Mouse (Mus musculus) limb, embryonic 12.5 days (tissue): ENCODE measurements around the gene Kcnh3. TPM values are rescaled to one million over a fixed set of nuclear protein-coding genes. Genes with fewer than 3 reads are reported as not detected.

Experiments
- ATAC-seq: fragments of 200-750 bp; cut with Nextera tagmentation; 2 replicates; pipeline ENCODE4 v1.8.0; 2017; ENCODE audit warnings: low read depth, moderate TSS enrichment; ENCODE audit not compliant: insufficient number of reproducible peaks, insufficient read depth, low FRiP score, low TSS enrichment
- H3K27ac ChIP-seq: fragments of 300-500 bp; sonication (generic); 2 replicates; pipeline ENCODE4 v1.5.1; 2016; ENCODE audit warnings: mild to moderate bottlenecking, moderate library complexity
- H3K27me3 ChIP-seq: fragments of 300-500 bp; sonication (generic); 2 replicates; pipeline ENCODE4 v1.6.1; 2016; ENCODE audit warnings: mild to moderate bottlenecking, moderate library complexity
- H3K36me3 ChIP-seq: fragments of 300-500 bp; sonication (generic); 2 replicates; pipeline ENCODE4 v1.6.1; 2016; ENCODE audit warnings: mild to moderate bottlenecking, moderate library complexity
- H3K4me1 ChIP-seq: fragments of 300-500 bp; sonication (generic); replicated peaks from 2 replicates; pipeline ENCODE4 v1.6.1; 2016
- H3K4me2 ChIP-seq: fragments of 300-500 bp; sonication (generic); 2 replicates; pipeline ENCODE4 v1.6.1; 2016; ENCODE audit warnings: mild to moderate bottlenecking, moderate library complexity
- H3K4me3 ChIP-seq: fragments of 300-500 bp; sonication (generic); replicated peaks from 2 replicates; pipeline ENCODE4 v1.5.1; 2016; ENCODE audit warnings: mild to moderate bottlenecking
- H3K9ac ChIP-seq: fragments of 300-500 bp; sonication (generic); replicated peaks from 2 replicates; pipeline ENCODE4 v1.6.1; 2016; ENCODE audit warnings: mild to moderate bottlenecking, moderate library complexity
- H3K9me3 ChIP-seq: fragments of 300-500 bp; sonication (generic); 2 replicates; pipeline ENCODE4 v1.6.1; 2016; ENCODE audit warnings: mild to moderate bottlenecking, moderate library complexity
- WGBS: fragments of 180-500 bp; shearing (Covaris S2); methylation state at CpG from one replicate; pipeline ENCODE4 v1.1.7; 2016; 5-methylcytosine and 5-hydroxymethylcytosine counted together
- polyA plus RNA-seq: library from polyadenylated mRNA; unstranded; fragments of >200 nt; fragmentation: Nextera tagmentation; extraction: Ambion mirVana; gene quantifications from 2 replicates; pipeline ENCODE4 v1.2.1, GENCODE M21; 2016

The Kcnh3 gene
- polyA plus RNA-seq, 1 experiment from 2014 or later: 0.24 TPM

DNA sequence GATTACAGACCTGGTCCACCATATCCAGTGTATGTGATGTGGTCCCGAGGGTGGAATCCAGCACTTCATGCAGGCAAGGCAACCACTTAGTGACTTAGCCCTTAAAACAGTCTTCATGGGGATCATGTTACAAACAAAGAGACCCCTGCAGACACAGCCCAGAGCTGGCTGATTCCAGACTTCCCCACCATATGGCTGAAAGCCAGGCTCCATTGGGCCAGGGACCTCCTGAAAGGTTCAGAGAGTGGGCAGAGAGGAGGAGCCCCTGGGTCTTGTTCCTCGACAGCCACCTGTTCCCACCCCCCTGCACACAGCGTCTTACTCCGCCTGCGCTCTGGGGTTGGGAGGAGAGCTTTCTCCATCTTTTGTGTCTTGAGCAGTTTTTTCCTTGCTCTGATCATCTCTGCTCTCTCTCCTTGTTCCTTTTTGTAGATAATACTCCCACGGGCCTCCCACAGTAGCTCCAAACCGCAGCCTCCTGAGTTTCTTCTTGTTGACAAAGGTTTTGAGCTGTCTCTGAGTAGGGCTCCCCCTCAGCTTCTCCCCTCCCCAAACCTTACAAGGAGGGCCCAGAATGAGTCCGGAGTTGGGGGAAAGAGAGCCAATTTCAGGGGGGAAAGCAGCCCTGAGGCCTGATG, 3.2 kb upstream of the Kcnh3 start:
- peak; percentile 85 for ATAC-seq
- no peaks in the 10 kb centered on the region for H3K9me3 ChIP-seq
- H3K4me3 ChIP-seq: 0 out of 2 replicates have a peak overlapping the region, but pooled peaks have one; percentile 1
- H3K36me3 ChIP-seq: no peaks in the 10 kb centered on the region
- H3K9ac ChIP-seq: no peak overlapping the region
- peaks cover 68% of the 10 kb centered on the region for H3K27me3 ChIP-seq
- H3K27ac ChIP-seq: no peak overlapping the region
- WGBS: 9% methylated on average over 8 of the region's 8 CpGs
- H3K4me2 ChIP-seq: no peak overlapping the region
- peaks cover 62% of the 10 kb centered on the region for H3K4me1 ChIP-seq

GRCm38 (mm10) chr15:99222794-99223584, 1.7 kb upstream of the Kcnh3 start:
- peaks cover 83% of the 10 kb centered on the region for H3K27me3 ChIP-seq
- 7% methylated on average over 18 of the region's 18 CpGs for WGBS
- no peaks in the 10 kb centered on the region for H3K36me3 ChIP-seq
- peak overlapping the region; percentile 76 for H3K4me2 ChIP-seq
- H3K9ac ChIP-seq: 0 out of 2 replicates have a peak overlapping the region, but pooled peaks have one; percentile 31
- H3K4me3 ChIP-seq: peak overlapping the region; percentile 43
- no peak overlapping the region for H3K27ac ChIP-seq
- H3K4me1 ChIP-seq: peaks cover 62% of the 10 kb centered on the region
- H3K9me3 ChIP-seq: no peaks in the 10 kb centered on the region
- no peak for ATAC-seq

DNA sequence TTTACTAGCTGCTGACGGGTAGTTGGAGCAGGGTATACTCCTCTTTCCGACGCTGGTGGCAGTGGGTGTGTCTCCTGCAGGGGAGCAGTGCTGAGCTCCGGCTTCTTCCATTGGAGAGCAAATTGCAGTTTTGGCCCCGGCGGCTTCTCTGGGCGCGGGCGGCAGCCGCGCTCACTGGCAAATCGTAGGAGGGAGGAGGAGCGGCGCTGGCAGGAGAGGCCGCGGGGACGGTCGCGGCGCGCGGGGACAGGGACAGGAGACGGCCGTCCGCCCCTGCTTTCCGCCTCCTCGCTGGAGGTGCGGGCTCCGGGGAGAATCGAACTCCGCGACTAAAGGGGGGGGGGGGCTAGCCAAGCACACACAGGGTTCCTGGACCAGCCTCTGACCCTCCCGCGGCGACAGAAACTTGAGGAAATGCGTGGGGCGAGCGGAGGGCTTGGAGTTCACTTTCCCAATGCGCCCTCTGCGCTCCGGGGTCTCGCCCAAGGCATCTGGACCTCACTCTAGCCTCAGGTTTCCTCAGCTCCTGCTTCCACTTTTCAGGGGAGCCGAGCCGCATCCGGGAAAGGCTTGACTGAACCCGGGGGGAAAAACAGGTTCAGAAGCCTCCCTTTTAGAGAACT, 965 bp upstream of the Kcnh3 start:
- no peak for ATAC-seq
- Histone ChIP-seq H3K4me1 (peaks cover 62% of the 10 kb centered on the region), H3K27ac (no peak overlapping the region), H3K4me2 (peak overlapping the region; percentile 76), H3K4me3 (peak overlapping the region; percentile 43), H3K9me3 (no peaks in the 10 kb centered on the region), H3K27me3 (peaks cover 90% of the 10 kb centered on the region), H3K9ac (peak overlapping the region; percentile 31; the same call in 1 of the 2 replicates), H3K36me3 (no peaks in the 10 kb centered on the region)
- under 1% methylated on average over 34 of the region's 46 CpGs for WGBS

GRCm38 (mm10) chr15:99225081-99225810, 585 bp downstream of the Kcnh3 start:
- H3K36me3 ChIP-seq: no peaks in the 10 kb centered on the region
- H3K27me3 ChIP-seq: peaks cover 95% of the 10 kb centered on the region
- H3K4me3 ChIP-seq: peak overlapping the region; percentile 43
- peak overlapping the region; percentile 76 for H3K4me2 ChIP-seq
- no peak for ATAC-seq
- WGBS: 1% methylated on average over 22 of the region's 22 CpGs
- no peak overlapping the region for H3K27ac ChIP-seq
- peaks cover 51% of the 10 kb centered on the region for H3K4me1 ChIP-seq
- no peaks in the 10 kb centered on the region for H3K9me3 ChIP-seq
- H3K9ac ChIP-seq: 0 out of 2 replicates have a peak overlapping the region, but pooled peaks have one; percentile 27

GRCm38 (mm10) chr15:99226090-99226489, 1.4 kb downstream of the Kcnh3 start:
- H3K4me1 ChIP-seq: peaks cover 50% of the 10 kb centered on the region
- no peak overlapping the region for H3K4me2 ChIP-seq

GRCm38 (mm10) chr15:99231998-99232397, 7.3 kb downstream of the Kcnh3 start:
- H3K27me3 ChIP-seq: peaks cover 88% of the 10 kb centered on the region
- ATAC-seq: no peak
- H3K4me1 ChIP-seq: 0 out of 2 replicates have a peak, but pooled peaks cover 5% of the 10 kb centered on the region
- H3K9ac ChIP-seq: no peak overlapping the region
- no peak overlapping the region for H3K4me2 ChIP-seq
- 67% methylated on average over 10 of the region's 10 CpGs for WGBS
- H3K4me3 ChIP-seq: no peak overlapping the region
- H3K36me3 ChIP-seq: no peaks in the 10 kb centered on the region
- no peak overlapping the region for H3K27ac ChIP-seq
- no peaks in the 10 kb centered on the region for H3K9me3 ChIP-seq

More at GRCm38 (mm10) chr15:99226090-99226489, 1.4 kb downstream of the Kcnh3 start:
- no peak overlapping the region for H3K9ac ChIP-seq
- H3K4me3 ChIP-seq: peak overlapping the region; percentile 43; the same call in 1 of the 2 replicates
- H3K9me3 ChIP-seq: no peaks in the 10 kb centered on the region
- 20% methylated on average over 14 of the region's 14 CpGs for WGBS
- H3K27ac ChIP-seq: no peak overlapping the region
- no peak for ATAC-seq
- no peaks in the 10 kb centered on the region for H3K36me3 ChIP-seq
- H3K27me3 ChIP-seq: peaks cover 100% of the 10 kb centered on the region

DNA sequence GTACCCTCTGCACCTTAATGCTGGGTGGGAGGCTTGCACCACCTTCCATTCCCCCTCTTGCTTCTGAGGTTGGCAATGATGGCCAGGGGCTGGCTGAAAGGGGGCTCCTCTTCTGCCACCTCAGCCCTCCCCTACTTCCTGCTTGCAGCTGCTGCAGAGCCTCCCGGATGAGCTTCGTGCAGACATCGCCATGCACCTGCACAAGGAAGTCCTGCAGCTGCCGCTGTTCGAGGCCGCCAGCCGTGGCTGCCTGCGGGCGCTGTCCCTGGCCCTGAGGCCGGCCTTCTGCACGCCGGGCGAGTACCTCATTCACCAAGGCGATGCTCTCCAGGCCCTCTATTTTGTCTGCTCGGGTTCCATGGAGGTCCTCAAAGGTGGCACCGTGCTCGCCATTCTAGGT, 9.1 kb downstream of the Kcnh3 start:
- H3K9me3 ChIP-seq: no peaks in the 10 kb centered on the region
- 0 out of 2 replicates have a peak, but pooled peaks cover 9% of the 10 kb centered on the region for H3K4me1 ChIP-seq
- no peak overlapping the region for H3K4me3 ChIP-seq
- 66% methylated on average over 17 of the region's 17 CpGs for WGBS
- H3K4me2 ChIP-seq: no peak overlapping the region
- H3K27me3 ChIP-seq: peaks cover 71% of the 10 kb centered on the region
- no peak for ATAC-seq
- no peaks in the 10 kb centered on the region for H3K36me3 ChIP-seq
- no peak overlapping the region for H3K27ac ChIP-seq
- H3K9ac ChIP-seq: no peak overlapping the region

DNA sequence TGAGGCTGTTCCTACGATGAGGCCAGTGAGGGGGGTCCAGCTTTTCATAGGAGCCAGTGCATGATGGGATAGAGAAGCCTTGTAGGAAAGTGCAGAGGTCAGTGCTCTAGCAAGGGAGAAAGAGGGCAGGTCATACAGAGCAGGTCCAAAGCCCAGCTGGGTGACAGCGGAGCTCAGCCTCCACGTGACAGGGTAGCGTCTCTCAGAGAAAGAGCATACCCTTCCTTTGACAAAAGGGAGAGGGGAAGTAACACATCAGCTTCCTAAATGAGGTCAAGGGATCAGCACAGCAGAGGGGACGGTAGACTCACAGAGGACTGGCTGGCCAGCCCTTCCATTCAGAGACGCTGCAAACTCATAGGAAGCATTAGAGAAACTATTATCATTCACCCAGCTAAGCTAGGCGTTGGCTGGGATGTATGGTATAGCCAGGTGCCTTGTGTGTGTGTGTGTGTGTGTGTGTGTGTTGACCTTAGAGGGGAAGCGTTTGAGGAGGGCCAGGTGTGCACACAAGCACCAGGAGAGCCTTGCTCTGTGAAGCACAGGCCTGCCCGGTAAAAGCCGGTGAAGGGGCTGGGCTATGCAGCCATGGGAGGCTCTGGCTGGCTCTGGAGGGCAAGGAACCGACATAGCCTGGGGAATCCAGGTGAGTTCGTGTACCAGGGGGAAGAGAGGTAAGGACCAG, 9.8 kb downstream of the Kcnh3 start:
- Histone ChIP-seq H3K4me3 (no peak overlapping the region), H3K4me1 (0 out of 2 replicates have a peak, but pooled peaks cover 9% of the 10 kb centered on the region), H3K27ac (no peak overlapping the region), H3K36me3 (no peaks in the 10 kb centered on the region), H3K27me3 (peaks cover 64% of the 10 kb centered on the region), H3K9ac (no peak overlapping the region), H3K9me3 (no peaks in the 10 kb centered on the region), H3K4me2 (no peak overlapping the region)
- ATAC-seq: no peak
- WGBS: 69% methylated on average over 12 of the region's 12 CpGs

DNA sequence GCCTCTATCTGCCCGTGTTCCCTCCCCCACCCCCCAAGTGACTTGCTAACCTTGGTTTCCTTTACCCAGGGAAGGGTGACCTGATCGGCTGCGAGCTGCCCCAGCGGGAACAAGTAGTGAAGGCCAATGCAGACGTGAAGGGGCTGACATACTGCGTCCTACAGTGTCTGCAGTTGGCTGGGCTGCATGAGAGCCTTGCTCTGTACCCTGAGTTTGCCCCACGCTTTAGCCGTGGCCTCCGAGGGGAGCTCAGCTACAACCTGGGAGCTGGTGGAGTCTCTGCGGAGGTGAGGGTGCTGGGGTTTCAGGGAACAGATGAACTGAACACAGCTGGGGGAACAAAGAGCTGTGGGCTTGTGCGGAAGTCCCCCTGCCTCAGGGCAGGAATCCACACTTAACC, 13.3 kb downstream of the Kcnh3 start:
- WGBS: 54% methylated on average over 11 of the region's 11 CpGs
- H3K4me1 ChIP-seq: 0 out of 2 replicates have a peak, but pooled peaks cover 4% of the 10 kb centered on the region
- 0 out of 2 replicates have a peak overlapping the region, but pooled peaks have one; percentile 17 for H3K27ac ChIP-seq
- H3K4me3 ChIP-seq: no peak overlapping the region
- H3K4me2 ChIP-seq: no peak overlapping the region
- no peaks in the 10 kb centered on the region for H3K9me3 ChIP-seq
- no peak overlapping the region for H3K9ac ChIP-seq
- H3K36me3 ChIP-seq: peaks cover 22% of the 10 kb centered on the region
- ATAC-seq: no peak
- peaks cover 28% of the 10 kb centered on the region for H3K27me3 ChIP-seq

GRCm38 (mm10) chr15:99240129-99240528, 15.5 kb downstream of the Kcnh3 start:
- no peak overlapping the region for H3K9ac ChIP-seq
- H3K36me3 ChIP-seq: peaks cover 43% of the 10 kb centered on the region
- WGBS: 79% methylated on average over 4 of the region's 4 CpGs
- H3K9me3 ChIP-seq: no peaks in the 10 kb centered on the region
- no peak overlapping the region for H3K4me3 ChIP-seq
- no peak overlapping the region for H3K27ac ChIP-seq
- 0 out of 2 replicates have a peak, but pooled peaks cover 4% of the 10 kb centered on the region for H3K4me1 ChIP-seq
- no peak for ATAC-seq
- H3K4me2 ChIP-seq: no peak overlapping the region
- H3K27me3 ChIP-seq: peaks cover 9% of the 10 kb centered on the region; the same call in 1 of the 2 replicates
